In the genomic region with DNA sequence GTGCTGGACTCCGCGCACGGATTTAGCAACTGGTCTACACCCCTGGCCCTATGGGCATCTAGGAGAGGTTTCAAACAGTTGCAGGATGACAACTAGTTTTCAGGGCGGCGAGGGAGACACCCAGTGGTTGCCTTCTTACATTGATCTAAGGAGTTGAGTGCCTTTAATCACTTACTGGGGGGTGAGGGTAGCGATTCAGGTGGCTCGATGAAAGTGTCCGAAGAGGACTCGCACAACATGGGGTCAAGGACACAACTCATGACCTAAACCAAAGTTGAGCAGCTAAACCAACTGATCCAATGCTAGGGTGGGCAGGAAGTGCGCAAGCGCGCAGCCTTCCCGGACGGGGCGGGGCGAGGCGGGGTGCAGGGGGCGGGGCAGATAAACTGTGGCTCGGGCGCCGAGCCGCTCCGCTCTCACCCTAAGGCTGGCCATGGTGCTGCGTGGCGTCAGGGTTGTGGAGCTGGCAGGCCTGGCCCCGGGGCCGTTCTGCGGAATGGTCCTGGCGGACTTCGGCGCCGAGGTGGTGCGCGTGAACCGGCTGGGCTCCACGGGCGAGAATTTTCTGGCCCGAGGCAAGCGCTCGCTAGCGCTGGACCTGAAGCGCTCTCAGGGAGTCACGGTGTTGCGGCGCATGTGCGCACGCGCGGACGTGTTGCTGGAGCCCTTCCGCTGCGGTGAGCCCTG, we compare ENCODE assay signal across 8 mouse cellular contexts. TPM values are rescaled to one million over a fixed set of nuclear protein-coding genes. Genes with fewer than 3 reads are reported as not detected.
DNase-seq lines count a peak whose midpoint lies in the region; ATAC-seq and TF ChIP-seq lines count a peak whose summit lies in the region.

A gene (plus strand): TSS at position 380 of the 687 bp plus-strand sequence.

- H3K4me2 ChIP-seq in heart, embryonic 11.5 days = peak within 1 kb of the TSS; percentile 60
- peak within 1 kb of the TSS; percentile 66 for H3K4me2 ChIP-seq in kidney, embryonic 16.5 days (replicated peaks; ENCODE audit: low read depth, low read length)
- H3K4me2 ChIP-seq in myocyte (ENCODE audit: low read depth) = peak within 1 kb of the TSS; percentile 89

- H3ac ChIP-seq in myocyte (ENCODE audit: control insufficient read depth, insufficient read length) = peak within 1 kb of the TSS; percentile 48

- no peaks in the 10 kb centered on the region for H3K27me3 ChIP-seq in erythroblast, embryonic 14.5 days (ENCODE audit: control insufficient read depth)
- H3K27me3 ChIP-seq in heart, embryonic 11.5 days (ENCODE audit: control insufficient read depth, insufficient read depth, low read length) = no peaks in the 10 kb centered on the region
- H3K27me3 ChIP-seq in kidney, embryonic 16.5 days (ENCODE audit: insufficient read depth, low read length) = no peaks in the 10 kb centered on the region
- H3K27me3 ChIP-seq in liver, adult 2 months (ENCODE audit: control insufficient read depth, insufficient read depth, low read length) = no peaks in the 10 kb centered on the region
- H3K27me3 ChIP-seq in myocyte (ENCODE audit: control insufficient read depth, insufficient read depth, insufficient read length) = no peaks in the 10 kb centered on the region
- 0 out of 2 replicates have a peak, but pooled peaks cover 1% of the 10 kb centered on the region for H3K27me3 ChIP-seq in splenic B cell, adult 2 months (ENCODE audit: control insufficient read depth, insufficient read depth, low read length, poor library complexity, severe bottlenecking)

- peaks cover 5% of the 10 kb centered on the region; the same call in 1 of the 2 replicates for H3K79me2 ChIP-seq in liver, adult 2 months (ENCODE audit: control insufficient read depth, insufficient read depth, low read length)
- H3K79me2 ChIP-seq in myocyte (ENCODE audit: control insufficient read depth, insufficient read depth) = peaks cover 4% of the 10 kb centered on the region

- H3K4me1 ChIP-seq in erythroblast, embryonic 14.5 days (ENCODE audit: control insufficient read depth) = peaks cover 19% of the 10 kb centered on the region
- H3K4me1 ChIP-seq in heart, embryonic 11.5 days (ENCODE audit: control insufficient read depth, insufficient read depth, low read length) = no peaks in the 10 kb centered on the region
- peaks cover 9% of the 10 kb centered on the region; the same call in 1 of the 2 replicates for H3K4me1 ChIP-seq in kidney, embryonic 16.5 days (ENCODE audit: insufficient read depth, low read length)
- H3K4me1 ChIP-seq in liver, adult 2 months (ENCODE audit: control insufficient read depth, insufficient read depth, low read length) = peaks cover 18% of the 10 kb centered on the region

- H3K9ac ChIP-seq in heart, embryonic 11.5 days (ENCODE audit: low read depth, low read length) = peak within 1 kb of the TSS; percentile 79
- peak within 1 kb of the TSS; percentile 81 for H3K9ac ChIP-seq in kidney, embryonic 16.5 days (replicated peaks; ENCODE audit: low read length)
- H3K9ac ChIP-seq in liver, adult 2 months (ENCODE audit: low read depth, low read length) = peak within 1 kb of the TSS; percentile 99

- ATAC-seq in heart, embryonic 11.5 days (replicated peaks; ENCODE audit: insufficient number of reproducible peaks, low FRiP score, low TSS enrichment) = peak; percentile 97
- ATAC-seq in kidney, embryonic 16.5 days (ENCODE audit: low FRiP score, low TSS enrichment) = peak; percentile 99

- H3K9me3 ChIP-seq in erythroblast, embryonic 14.5 days (ENCODE audit: control insufficient read depth, low read length) = no peaks in the 10 kb centered on the region
- no peaks in the 10 kb centered on the region for H3K9me3 ChIP-seq in heart, embryonic 11.5 days (replicated peaks; ENCODE audit: control insufficient read depth, low read length)
- no peaks in the 10 kb centered on the region for H3K9me3 ChIP-seq in kidney, embryonic 16.5 days (ENCODE audit: low read length)

- TF ChIP-seq POLR2A in brain, embryonic 14.5 days (IDR thresholded peaks at IDR 0.05; ENCODE audit: borderline replicate concordance, extremely low read depth, insufficient read depth, insufficient read length, poor library complexity, severe bottlenecking) = peak; percentile 70; the same call in 1 of the 2 replicates
- TF ChIP-seq POLR2A in liver, adult 2 months (IDR thresholded peaks at IDR 0.05; ENCODE audit: extremely low read depth, insufficient read depth, low read length) = peak; percentile 96
- TF ChIP-seq POLR2A in myocyte (IDR thresholded peaks at IDR 0.05; ENCODE audit: insufficient read length, low read depth) = peak; percentile 99

- TF ChIP-seq CTCF in brain, embryonic 14.5 days (IDR thresholded peaks at IDR 0.05; ENCODE audit: borderline replicate concordance, extremely low read depth, insufficient read depth, insufficient read length) = peak; percentile 54
- peak; percentile 30; the same call in 1 of the 2 replicates for TF ChIP-seq CTCF in liver, adult 2 months (IDR thresholded peaks at IDR 0.05; ENCODE audit: low read depth, low read length)

- peak within 1 kb of the TSS; percentile 80 for H3K4me3 ChIP-seq in erythroblast, embryonic 14.5 days (replicated peaks)
- peak within 1 kb of the TSS; percentile 62 for H3K4me3 ChIP-seq in heart, embryonic 11.5 days (ENCODE audit: low read depth, low read length)
- H3K4me3 ChIP-seq in kidney, embryonic 16.5 days (ENCODE audit: low read length) = peak within 1 kb of the TSS; percentile 68
- H3K4me3 ChIP-seq in liver, adult 2 months (ENCODE audit: insufficient read depth, low read depth, low read length) = peak within 1 kb of the TSS; percentile 95
- H3K4me3 ChIP-seq in myocyte = peak within 1 kb of the TSS; percentile 47

- DNase-seq in A20 (ENCODE audit: low read depth, low spot score) = peak; percentile 95
- peak; percentile 96 for DNase-seq in brain, embryonic 14.5 days (ENCODE audit: low read depth)
- DNase-seq in liver, adult 2 months (ENCODE audit: extremely low read depth, low read depth, low spot score) = peak; percentile 99
- peak; percentile 92 for DNase-seq in splenic B cell, adult 2 months (ENCODE audit: low read depth, low spot score)

- H3K36me3 ChIP-seq in erythroblast, embryonic 14.5 days (ENCODE audit: control insufficient read depth) = no peaks in the 10 kb centered on the region; the same call in 1 of the 2 replicates
- H3K36me3 ChIP-seq in heart, embryonic 11.5 days (ENCODE audit: control insufficient read depth, insufficient read depth, low read length) = no peaks in the 10 kb centered on the region
- 0 out of 2 replicates have a peak, but pooled peaks cover 4% of the 10 kb centered on the region for H3K36me3 ChIP-seq in kidney, embryonic 16.5 days (ENCODE audit: insufficient read depth, low read length)
- H3K36me3 ChIP-seq in liver, adult 2 months (ENCODE audit: control insufficient read depth, insufficient read depth, low read length) = peaks cover 15% of the 10 kb centered on the region
- peaks cover 3% of the 10 kb centered on the region for H3K36me3 ChIP-seq in myocyte (ENCODE audit: control insufficient read depth, insufficient read depth)
- H3K36me3 ChIP-seq in splenic B cell, adult 2 months (ENCODE audit: control insufficient read depth, insufficient read depth, low read length, poor library complexity, severe bottlenecking) = no peaks in the 10 kb centered on the region

- H3K27ac ChIP-seq in heart, embryonic 11.5 days (ENCODE audit: low read depth, low read length) = peak within 1 kb of the TSS; percentile 73
- peak within 1 kb of the TSS; percentile 87 for H3K27ac ChIP-seq in kidney, embryonic 16.5 days (ENCODE audit: low read length)
- H3K27ac ChIP-seq in liver, adult 2 months (replicated peaks; ENCODE audit: insufficient read depth, low read depth, low read length) = peak within 1 kb of the TSS; percentile 99

- under 1% methylated on average over 52 of the region's 52 CpGs for WGBS in heart, embryonic 11.5 days (ENCODE audit: insufficient replicate concordance)
- 0% methylated on average over 52 of the region's 52 CpGs for WGBS in kidney, embryonic 16.5 days
- under 1% methylated on average over 52 of the region's 52 CpGs for WGBS in liver, adult 2 months

TF ChIP-seq in myocyte, 11 proteins besides CTCF, POLR2A, EP300 and RAD21:
- TF ChIP-seq USF1 (IDR thresholded peaks at IDR 0.05; ENCODE audit: low read depth) = no peak
- peak; percentile 45 for TF ChIP-seq REST (IDR thresholded peaks at IDR 0.05; ENCODE audit: insufficient read depth, insufficient read length)
- peak; percentile 85; the same call in 1 of the 2 replicates for TF ChIP-seq CEBPB (IDR thresholded peaks at IDR 0.05; ENCODE audit: insufficient read depth, poor library complexity, severe bottlenecking)
- peak in 1 of 3 experiments; percentile 24 for TF ChIP-seq MYOG (IDR thresholded peaks at IDR 0.05; ENCODE audit: control insufficient read depth in 1 of 3, insufficient read depth in 1 of 3, insufficient read length in 2 of 3, low read depth in 2 of 3)
- TF ChIP-seq POLR2AphosphoS2 (IDR thresholded peaks at IDR 0.05; ENCODE audit: insufficient read length, low read depth) = peak; percentile 100
- TF ChIP-seq MYOD1 (IDR thresholded peaks at IDR 0.05; ENCODE audit: control insufficient read depth in 1 of 3, insufficient read length in 2 of 3, low read depth in 2 of 3) = peak in 1 of 3 experiments; percentile 52
- no peak for TF ChIP-seq E2F4 (IDR thresholded peaks at IDR 0.05; ENCODE audit: insufficient read depth)
- TF ChIP-seq SRF (IDR thresholded peaks at IDR 0.05; ENCODE audit: control insufficient read depth, insufficient read length, low read depth) = peak; percentile 29
- peak; percentile 4 for TF ChIP-seq TCF3 (IDR thresholded peaks at IDR 0.05; ENCODE audit: insufficient read length, low read depth)

RNA-seq across cellular contexts. Expression of the gene that starts here (rescaled TPM):
- polyA plus RNA-seq in brain, embryonic 14.5 days (2012; rRNA removed) = 5.6 and 7.8 TPM in 2 replicates
- polyA plus RNA-seq in erythroblast, embryonic 14.5 days (2012) = 0.07 and 0.10 TPM in 2 replicates
- 16.7 and 16.9 TPM in 2 replicates for polyA plus RNA-seq in heart, embryonic 11.5 days (2014; fragmentation: Nextera tagmentation; extraction: Ambion mirVana)
- polyA plus RNA-seq in kidney, embryonic 16.5 days (2015; fragmentation: Nextera tagmentation; extraction: Ambion mirVana) = 37.1 and 44.4 TPM in 2 replicates
- 103 and 119 TPM in 2 replicates for total RNA-seq in liver, adult 2 months (2014; rRNA removed)
- polyA plus RNA-seq in liver, adult 2 months (2012; rRNA removed) = 66.4 and 73.2 TPM in 2 replicates
- 61.7 TPM for polyA plus RNA-seq in myocyte (2012; fragmentation: generic; extraction: Trizol)

Comparison
In these comparisons a context has a peak if more than half of its experiments do, and no peak if none do; other contexts are left out.
1. Peak in every context shown above with its lines: DNase-seq, ATAC-seq, H3K4me3 ChIP-seq and H3K27ac ChIP-seq.